Mouse (Mus musculus): ENCODE data around the gene 6030408B16Rik.

Gene 6030408B16Rik

DNA sequence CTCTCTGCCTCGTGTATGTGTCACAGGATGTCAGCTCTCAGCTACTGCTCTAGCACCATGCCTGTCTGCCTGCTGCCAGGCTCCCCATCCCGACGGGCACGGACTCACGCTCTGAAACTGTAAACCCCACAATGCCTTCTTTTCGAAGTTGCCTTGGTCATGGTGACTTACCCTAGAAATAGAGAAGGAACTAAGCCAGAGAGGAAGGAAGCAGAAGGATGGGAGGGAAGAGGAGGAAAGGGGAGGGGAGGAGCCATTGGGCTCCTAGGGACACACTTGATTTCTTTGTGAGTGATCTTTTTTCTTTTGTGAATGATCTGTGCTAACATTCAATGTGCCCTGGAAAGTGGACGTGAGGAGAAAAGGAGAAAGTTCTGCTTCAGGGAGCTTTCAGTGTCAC is 5.0 kb downstream of the 6030408B16Rik start:
- no peak for DNase-seq (ENCODE audit: low spot score)

DNA sequence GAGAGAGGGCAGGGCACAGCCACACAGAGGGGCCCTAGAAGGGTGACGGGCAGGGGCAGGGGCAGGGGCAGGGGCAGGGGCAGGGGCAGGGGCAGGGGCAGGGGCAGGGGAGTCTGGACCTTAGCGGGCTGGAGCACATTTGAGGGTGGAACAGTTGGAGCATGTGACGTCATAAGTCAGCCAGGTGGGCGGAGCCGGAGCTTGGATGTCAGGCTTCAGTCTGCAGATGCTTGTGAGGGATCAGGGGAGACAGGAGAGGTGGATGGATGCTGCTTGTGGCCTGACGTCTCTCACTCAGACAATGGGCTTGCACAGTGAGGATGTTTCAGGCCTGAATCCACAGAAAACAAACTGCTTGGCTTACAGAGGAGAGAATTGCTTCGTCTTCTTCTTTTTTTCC is 5.5 kb downstream of the 6030408B16Rik start:
- peak; percentile 78 for DNase-seq (ENCODE audit: low spot score)

DNA sequence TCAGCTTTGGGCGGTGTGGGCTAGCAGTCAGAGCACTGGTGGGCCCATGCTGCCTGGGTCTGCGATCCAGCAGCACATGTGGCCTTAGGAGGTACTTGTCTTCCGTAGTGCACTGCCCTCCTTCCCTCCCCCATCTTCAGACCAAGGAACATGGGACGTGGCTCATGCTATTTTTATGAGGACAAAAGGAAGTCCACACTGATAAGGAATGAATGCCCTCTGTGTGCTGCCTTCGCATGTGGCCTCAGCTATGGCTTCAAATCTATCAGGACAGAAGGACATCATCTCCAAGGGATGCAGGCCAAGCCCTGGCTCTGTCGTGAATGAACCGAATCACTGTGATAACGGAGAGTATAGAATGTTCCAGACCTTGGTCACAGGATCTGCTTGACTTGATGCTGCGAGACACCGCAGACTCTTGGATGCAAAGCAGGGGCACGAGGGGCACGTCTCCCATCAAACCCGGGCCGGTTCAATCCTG is 6.5 kb downstream of the 6030408B16Rik start:
- DNase-seq (ENCODE audit: low spot score) = no peak

DNA sequence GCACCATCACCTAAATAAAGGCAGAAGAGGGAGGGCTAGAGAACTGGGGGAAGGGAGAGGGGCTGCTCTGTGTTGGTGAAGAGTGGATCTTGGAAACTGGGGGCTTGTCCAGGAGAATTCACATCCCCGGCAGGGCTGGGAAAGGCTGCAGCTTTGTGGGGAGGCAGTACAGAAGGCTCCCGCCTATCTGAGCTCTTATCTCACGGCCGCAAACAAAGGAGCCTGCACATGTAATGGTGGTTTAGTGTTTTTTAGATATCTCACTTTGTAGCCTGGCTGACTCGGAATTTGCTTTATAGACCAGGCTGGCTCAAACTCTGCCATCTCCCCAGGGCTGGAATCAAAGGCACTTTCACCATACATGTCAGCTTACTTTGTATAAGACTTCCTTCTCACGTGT is 7.1 kb downstream of the 6030408B16Rik start:
- no peak for DNase-seq (ENCODE audit: low spot score)

DNA sequence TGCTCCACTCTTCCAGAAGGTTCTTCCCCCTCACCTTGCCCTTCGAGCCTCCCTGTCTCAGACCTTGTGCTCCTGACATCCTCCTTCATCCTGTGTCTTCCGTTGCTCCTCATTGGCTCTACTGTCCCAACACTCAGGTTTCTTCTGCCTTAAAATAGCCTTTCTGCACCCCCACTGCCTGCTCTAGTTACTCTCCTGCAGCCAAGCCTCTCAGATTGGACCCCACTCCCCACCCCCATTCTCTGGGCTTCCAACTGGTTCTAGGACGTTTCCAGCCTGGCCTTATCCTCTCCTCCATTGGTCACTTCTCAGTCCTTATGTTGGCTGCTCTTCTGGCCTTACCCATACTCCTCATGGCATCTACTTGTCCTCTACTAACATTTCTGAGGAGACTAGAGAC is 9.2 kb downstream of the 6030408B16Rik start:
- DNase-seq (ENCODE audit: low spot score) = no peak

DNA sequence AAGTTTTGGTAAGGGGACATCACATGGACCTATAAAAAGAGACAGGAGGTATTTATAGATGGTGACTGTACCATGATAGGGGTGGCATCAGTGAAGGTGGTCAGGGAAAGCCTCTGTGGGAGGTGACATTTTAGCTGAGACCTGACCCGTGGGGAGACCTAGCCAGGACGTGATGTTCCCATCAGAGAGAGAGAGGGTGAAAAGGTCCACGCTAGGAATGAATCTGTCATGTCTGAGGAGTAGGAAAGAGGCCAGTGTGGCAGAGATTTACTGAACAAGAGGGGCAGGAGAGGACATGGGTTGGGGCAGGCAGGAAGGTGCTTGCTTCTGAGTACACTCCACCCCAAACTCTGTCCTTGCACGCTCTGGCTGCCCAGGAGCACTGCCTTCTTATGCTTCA is 10.8 kb downstream of the 6030408B16Rik start:
- DNase-seq (ENCODE audit: low spot score) = no peak

DNA sequence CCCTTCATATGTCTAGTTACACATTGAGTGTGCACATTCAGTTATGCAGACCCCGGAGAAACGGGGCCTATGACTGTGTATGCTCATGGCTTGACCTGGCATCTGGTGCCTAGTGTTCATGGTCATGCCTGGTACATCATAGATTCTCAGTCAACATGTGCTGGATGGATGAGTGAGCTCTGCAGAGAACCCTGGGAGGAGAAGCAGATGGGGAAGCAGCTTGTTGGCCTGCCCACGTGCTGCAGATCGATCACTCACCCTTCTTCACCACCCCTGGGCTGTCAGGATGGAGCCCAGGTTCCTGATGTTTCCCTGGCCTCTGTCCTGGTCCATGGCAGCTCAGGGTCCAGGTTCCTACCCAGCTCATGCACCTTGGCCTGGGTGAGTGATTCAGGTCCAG is 13.4 kb downstream of the 6030408B16Rik start:
- DNase-seq (ENCODE audit: low spot score) = no peak

DNA sequence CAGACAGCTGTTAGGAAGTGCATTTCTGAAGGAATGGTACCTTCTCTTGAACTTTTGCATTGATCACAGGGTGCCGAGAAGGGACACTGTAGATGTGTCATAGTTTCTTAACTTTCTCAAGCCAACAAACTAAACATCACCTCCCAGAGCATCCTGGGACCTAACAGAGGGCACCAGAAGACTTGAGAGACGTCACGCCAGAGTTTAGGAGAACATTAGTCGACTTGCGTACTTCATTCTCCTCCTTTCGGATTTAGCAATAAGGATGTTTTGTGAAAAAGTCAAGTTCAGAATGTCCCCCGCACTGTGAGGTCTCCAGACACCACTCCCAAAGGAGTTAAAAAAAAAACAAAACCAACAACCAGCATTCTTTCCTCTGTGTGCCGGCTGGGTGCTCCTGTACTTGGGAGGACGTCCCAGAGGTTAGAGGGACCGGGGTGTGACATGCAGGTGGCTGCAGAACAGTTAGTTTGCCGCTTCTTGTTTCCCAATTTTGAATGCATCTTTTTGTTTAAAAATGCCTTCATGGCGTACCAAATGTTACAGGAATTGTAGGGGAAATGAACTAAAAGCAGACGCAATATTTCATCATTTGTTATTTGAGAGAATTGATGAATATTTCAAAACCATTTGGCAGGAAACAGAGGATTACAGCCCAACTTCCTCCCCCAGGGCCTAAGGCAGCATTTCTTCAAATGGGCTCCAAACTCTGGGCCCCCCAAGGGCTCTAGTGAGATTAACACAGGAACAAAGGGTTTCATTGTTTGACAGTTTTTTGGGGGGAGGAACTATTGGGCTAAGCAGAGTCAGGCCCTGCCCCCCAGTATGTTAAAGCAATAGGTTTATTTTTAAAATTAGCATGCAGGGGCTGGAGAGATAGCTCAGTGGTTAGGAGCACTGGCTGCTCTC is 15.7 kb downstream of the 6030408B16Rik start:
- no peak for DNase-seq (ENCODE audit: low spot score)

DNA sequence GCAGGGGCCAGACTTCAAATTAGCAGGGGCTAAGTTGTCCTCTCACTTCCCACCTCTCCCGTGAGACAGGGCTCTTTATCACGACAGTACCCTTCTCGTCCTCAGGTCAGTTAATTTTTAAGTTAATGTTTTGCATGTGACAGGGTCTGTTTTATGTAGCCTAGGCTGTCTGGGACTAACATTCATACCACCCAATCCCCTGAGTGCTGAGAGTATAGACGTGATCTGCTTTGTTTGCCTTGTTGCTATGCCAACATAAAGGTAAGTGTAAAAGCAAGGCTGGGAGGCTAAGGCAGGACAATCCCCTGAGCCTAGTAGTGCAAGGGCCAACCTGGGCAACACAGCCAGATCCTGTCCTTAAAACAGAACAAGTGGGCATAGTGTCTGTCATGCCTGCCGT is 16.5 kb downstream of the 6030408B16Rik start:
- no peak for DNase-seq (ENCODE audit: low spot score)

DNA sequence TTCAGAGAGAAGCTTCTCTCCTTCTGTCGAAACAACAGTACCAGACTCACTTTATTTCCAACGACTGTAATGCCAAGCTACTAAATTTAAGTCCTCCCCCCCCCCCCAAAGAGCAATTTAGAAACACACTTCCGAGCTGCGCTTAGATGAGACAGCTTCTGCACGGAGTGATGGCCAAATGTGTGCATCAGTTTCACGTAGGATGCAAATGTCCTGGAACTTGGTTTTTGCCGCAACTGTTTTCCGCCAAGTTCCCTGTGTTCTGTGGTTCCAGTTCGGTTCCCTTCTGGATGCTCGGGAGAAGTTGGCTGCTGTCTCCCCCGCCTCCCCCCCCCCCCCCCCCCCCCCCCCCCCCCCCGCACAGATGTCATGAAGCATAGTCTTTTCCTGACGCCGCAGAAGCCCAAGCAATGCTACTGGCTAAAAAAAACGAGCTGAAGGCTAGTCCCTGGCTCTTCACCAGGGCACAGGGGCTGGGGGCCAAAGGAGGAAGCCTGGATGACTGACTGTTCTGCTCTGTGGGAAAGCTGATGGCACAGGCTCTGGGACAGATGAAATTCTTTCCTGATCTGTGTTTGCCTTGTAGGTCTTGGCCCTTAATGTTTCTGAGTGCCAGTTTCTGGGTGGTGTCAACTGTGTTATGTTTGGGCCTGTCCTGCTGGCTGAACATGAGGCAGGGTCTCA is 18.2 kb downstream of the 6030408B16Rik start:
- no peak for DNase-seq (ENCODE audit: low spot score)

DNA sequence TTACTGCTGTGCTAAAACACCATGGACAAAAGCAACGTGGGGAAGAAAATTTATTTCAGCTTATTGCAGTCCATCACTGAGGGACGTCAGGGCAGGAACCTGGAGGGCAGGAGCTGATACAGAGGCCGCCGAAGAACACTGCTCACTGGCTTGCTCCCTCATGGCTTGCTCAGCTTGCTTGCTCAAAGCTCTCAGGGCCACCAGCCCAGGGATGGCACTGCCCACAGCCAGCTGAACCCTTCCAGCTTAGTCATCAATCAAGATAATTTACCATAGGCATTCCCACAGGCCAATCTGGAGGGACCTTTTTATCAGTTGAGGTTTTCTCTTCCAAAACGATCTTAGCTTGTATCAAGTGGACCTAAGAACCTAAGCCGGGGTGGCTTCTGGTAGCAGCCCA is 19.0 kb downstream of the 6030408B16Rik start:
- DNase-seq (ENCODE audit: low spot score) = no peak

DNA sequence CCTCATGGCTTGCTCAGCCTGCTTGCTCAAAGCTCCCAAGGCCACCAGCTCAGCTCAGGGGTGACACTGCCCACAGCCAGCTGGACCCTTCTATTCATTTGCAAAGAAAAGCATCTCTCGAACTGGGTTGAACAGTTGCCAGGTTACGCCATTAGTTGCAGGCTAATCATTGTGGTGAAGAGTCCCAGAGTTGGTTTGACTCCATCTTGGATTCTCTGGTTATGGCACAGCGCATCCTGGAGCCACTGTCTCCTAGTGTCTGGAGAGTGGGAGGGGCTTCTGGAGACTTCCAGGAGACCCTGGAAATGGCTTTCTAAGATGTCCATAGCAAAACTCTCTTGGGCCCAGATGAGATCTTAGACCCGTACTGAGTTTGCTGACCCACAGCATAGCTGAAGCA is 22.4 kb downstream of the 6030408B16Rik start:
- no peak for DNase-seq (ENCODE audit: low spot score)

DNA sequence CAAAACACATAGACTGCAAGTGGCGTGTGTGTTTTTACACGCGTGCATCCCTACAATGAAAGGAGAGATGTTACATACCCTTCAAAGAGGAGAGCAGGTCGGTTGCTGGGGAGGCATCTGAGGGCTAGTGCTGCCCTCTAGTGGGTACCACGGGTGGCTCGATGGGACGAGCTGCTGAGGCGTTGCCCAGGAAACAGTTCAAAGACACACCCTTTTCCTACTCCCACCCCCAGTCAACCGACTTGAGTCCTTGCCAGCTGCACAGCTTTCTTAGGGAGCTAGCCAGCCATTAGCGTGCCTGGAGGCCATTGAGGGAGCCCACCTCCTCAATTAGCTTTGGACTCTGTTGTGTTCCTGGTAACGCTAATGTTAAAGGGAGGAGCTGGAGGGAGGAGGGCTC is 22.8 kb downstream of the 6030408B16Rik start:
- peak; percentile 92 for DNase-seq (ENCODE audit: low spot score)

DNA sequence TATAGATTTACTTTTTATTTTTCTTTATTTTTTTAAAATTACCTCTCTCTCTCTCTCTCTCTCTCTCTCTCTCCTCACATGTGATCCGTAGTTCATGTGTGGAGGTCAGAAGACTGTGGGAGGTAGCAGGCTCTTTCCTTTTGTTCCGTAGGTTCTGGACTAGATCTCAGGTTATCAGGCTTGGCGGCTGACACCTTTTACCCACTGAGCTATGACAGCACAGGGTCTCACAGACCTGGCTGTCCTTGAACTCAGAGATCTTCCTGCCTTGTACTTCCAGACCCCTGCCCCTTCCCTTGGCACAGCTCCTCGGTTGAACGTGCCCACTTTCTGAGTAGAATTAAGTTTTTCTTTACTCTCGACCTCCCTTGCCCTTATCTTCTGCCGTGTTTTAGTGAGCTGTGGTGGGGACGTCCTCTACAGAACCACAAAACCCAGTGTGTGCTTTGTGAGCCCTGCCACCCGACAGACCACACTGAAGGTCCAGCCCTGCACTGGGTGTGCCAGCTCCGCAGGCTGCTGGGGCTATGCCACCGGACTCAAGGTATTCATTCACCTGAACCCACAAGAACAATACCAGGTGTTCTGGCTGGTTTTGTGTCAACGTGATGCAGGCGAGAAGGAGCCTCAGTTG is 23.4 kb downstream of the 6030408B16Rik start:
- no peak for DNase-seq (ENCODE audit: low spot score)

DNA sequence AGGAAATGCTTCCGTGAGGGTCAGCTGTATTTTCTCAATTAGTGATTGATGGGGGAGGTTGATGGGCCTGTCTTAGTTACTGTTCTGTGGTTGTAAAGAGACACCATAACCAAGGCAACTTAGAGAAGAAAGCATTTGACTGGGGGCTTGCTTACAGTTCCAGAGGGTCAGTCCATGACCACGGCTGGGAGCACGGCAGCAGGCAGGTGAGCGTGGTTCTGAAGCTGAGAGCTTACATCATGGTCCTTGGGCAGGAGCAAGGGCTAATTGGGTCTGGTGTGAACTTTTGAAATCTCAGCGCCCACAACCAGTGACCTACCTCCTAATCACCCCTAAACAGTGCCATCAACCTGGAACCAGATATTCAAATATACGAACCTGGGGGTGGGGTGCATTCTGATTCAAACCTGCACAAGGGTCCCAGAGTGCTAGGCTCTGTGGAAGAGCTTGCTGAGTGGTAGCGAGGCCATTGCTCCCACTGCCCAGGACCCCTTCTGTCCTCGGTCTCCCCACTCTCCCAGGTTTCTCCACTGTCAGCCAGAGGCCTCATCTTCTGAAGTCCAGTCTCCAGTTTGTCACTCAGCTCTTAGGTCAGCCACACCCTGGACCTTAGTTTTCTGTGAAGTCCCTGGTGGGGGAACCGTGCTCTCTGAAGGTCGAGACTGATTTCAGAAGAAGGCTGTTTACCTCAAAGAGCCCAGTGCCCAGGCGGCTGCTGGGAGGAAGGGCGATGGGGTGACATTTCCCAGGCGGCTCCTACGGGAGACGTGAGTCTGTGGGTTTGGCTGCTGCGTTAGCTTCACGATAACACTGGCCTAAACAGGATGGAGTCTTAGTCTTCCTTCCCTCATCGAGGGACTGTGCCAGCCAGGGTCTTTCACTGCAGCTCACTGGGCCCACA is 24.2 kb downstream of the 6030408B16Rik start:
- no peak for DNase-seq (ENCODE audit: low spot score)

DNA sequence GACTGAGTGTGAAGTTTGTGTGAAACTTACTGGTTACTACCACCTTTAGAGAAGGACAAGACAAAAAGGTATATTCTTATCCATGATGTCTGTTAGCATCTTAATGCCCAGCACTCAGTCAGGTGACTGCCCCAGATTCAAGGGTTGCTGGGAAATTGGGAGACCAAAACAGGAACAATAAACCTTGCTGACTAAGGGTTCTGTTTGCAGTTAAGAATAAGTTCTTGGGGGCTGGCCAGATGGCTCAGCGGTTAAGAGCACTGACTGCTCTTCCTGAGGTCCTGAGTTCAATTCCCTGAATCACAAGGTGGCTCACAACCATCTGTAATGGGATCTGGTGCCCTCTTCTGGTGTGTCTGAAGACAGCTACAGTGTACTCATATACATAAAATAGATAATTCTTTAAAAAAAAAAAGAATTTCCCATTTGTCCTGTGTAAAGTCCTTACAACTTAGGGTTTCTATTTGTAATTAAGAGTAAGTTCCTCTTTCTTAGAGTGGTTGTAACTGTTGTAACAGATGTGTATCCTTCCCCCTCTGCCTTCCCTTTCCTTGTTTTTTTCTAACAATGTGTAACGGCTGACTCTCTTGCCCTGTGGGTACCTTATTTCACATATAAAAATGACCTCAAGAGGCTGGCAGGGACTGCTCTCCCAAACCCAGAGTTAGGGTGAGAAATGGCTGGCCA is 24.9 kb downstream of the 6030408B16Rik start:
- no peak for DNase-seq (ENCODE audit: low spot score)

DNA sequence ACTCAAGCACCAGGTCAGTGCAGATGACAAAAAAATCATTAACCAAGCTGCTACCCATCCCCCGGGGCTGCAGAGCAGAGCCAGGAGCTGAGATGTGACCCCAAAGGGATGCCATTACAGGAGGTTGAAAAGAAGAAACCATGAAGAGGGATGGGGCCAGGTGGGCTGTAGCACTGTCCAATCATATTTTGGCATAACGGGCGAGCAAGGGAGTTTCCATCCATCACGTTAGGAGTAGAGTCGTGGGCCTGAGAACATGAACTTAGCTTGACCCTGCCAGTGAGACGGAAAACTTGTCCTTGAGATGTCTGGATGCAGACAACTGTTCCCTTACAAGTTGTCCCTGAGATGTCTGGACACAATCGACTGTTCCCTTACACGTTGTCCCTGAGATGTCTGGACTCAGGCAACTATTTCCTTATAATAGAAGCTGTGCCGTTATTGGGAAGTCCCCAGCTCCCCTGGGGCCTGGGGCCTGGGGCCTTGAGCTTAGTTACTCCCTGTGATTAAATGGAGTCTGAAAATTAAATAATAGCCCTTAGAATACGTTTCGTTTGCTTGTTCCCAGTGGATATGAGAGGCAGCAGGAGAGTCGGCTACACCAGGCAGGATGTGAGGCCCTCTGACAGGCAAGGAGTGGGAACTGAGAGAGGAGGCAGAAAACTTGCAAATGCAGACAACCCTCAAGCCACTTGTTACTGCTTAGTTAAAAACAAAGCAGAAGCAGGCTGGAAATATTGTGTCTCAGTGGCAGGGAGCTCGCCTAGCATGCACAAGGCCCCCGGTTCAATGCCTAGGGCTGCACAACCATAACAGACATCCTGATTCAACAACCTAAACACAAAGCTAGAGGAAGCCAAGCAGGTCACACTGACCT is 26.1 kb downstream of the 6030408B16Rik start:
- DNase-seq (ENCODE audit: low spot score) = peak; percentile 27

DNA sequence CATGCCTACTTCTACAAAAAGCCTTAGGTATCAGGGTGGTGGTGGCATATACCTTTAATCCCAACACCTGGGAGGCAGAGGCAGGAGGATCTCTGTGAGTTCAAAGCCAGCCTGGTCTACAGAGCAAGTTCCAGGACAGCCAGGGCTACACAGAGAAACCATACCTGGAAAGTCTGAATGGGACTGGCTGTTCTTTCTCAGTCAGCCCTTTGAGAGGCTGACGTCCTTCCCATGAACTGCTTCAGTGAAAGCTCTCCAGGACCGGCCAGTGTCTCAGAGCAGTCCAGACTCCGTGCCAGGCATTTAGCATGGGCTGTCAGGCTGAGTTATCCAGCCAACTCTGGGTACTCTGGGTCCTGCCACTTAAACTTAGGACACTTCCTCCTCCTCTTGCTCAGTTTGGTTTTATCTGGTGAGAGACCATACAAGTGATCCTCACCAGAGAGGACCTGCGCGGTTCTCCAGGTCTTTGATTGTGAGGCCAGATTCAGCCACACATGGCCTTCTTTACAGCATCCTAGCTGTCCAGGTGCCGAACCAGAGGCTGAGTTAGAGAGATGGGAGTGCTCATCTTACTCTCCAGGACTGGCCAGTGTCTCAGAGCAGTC is 27.1 kb downstream of the 6030408B16Rik start:
- DNase-seq (ENCODE audit: low spot score) = no peak

DNA sequence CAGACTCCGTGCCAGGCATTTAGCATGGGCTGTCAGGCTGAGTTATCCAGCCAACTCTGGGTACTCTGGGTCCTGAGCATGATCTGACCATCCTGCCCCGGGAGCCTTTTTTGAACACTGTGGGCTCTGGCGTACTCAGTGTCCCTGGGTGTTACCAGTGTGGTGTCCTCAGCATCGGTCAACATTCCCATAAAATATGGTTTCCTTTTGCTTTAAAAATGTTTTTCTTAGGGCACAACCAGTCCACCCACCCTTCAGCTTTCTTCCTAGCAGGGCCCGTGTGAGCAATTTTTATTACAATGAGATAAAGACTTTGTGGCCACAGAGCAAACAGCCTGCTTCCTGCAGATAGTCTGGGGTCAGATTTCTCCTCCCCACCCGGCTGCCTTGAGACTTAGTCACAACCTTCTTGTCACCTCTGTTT is 27.6 kb downstream of the 6030408B16Rik start:
- no peak for DNase-seq (ENCODE audit: low spot score)

DNA sequence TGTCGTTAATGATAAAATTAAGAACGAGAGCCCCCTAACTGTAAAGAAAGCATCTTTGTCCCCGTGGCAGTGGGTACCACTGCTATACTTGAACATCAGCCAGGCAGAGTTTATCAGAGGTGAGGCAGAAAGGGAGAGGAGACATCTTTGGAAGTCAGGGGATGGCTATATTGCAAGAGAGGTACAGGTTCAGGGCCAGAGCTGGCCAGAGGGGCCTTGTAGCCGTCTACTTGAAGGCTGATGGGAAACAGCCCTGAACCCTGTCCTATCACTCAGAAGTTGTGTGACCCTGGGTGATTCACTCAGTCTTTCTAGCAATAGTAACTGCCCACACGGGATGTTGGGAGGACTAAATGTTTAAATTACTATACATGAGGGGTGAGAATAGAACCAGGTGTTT is 28.1 kb downstream of the 6030408B16Rik start:
- no peak for DNase-seq (ENCODE audit: low spot score)
